Mouse (Mus musculus): Measurements from ENCODE around the gene Vps8. TPM values are rescaled to one million over a fixed set of nuclear protein-coding genes. Genes with fewer than 3 reads are reported as not detected.

Gene Vps8
- total RNA-seq, 4 experiments from 2014 or later = 7.1 to 8.4 (median 7.6) TPM

DNA sequence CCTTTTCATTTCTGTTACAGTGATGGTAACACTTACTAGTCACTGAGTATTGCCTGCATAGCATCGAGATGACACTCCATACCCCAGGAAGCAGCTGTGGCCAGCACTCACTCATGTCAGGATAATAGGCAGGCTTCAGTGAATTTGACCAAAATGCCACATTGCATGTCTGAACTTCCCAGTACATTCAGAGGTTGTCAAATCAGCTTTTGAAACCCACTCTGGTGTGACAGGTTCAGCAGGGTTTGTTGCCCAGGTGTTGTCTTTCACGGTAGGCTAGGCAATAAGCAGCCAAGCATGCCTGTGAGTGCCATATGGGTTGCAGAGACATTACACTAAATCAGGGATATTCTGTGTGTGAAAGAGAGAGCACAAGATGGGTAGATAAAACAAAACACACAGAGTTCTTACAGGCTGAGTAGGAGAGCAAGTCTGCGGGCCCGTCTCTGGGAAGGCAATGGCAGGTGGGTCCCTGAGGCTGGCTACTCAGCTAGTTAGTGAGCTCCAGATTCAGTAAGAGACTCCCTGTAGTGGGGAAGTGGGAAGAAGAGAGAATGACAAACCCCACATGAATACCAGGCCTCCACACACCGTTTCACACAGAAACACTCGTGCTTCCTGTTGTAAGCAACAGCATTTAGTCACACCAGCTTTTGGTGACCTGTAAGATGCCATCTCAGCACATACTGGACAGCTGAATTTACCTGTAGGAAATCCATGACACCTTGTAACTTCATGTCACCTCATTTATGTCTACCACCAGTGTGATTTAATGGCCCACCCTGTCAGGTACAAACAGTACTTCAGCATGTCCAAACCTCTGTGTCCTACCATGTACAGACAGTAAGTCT is 203.1 kb downstream of the Vps8 start:
- DNase-seq (ENCODE audit: low spot score in 2 of 2) = no peak

DNA sequence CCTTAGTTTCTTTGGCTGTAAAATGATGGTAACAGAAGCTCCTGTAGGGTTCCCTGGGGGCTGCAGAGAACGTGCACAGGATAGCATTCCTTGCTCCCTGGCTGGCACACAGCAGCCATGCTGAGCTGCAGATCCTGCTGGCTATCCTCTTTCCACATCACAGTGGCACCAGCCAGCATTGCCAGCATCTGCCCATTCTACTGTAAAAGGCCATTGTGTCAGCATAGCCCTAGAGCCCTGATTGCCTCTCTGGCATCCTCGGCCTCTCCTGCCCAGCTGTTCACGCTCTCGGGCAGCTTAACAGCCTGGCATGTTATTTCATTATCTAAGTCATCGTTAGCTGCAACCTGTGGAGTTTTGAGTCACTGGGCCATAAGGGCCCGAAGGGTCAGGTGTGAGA is 204.3 kb downstream of the Vps8 start:
- no peak for DNase-seq (ENCODE audit: low spot score in 2 of 2)

DNA sequence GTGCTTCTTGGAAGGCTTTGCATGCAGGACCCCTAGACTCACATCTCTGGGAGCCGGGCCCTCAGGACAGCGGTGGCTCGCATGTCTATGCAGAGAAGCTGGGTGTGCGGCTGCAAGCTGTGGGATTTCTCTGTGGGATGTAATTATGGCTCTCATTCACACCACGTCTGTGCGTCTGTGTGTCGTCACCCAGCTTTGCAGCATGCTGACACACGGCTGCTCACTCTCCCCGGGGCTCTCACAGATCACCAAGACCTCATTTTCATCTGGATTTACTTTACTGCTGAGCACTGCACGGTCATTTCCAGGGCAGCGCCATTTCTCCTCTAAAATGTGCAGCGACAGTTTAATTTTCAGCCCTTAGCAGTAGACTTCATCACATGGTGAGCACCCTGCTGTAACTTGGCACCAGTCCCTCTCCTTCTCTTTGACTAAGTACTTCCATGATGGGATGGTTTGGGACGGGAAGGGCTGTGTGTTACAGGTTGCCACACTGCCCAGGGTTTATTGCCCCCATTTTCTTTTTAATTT is 205.2 kb downstream of the Vps8 start:
- DNase-seq (ENCODE audit: low spot score in 2 of 2) = no peak

DNA sequence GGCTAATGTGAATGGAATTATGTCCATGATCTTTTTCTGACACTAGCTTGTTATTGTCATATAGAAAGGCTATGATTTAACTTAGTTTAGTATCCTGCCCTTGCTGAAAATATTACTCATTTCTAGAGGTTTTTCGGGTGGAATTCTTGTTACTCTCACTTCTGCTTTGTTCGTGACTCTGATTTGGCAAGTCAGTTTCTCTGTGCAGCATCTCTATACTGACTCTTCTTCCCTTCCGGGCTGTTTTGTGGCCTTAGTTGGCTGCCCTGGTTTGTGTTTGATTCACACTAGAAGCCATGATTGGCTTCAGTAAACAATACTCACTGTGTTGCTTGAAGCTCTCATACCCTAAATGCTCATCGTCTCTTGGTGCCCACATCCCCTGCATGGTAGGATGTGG is 207.7 kb downstream of the Vps8 start:
- DNase-seq (ENCODE audit: low spot score in 2 of 2) = no peak

DNA sequence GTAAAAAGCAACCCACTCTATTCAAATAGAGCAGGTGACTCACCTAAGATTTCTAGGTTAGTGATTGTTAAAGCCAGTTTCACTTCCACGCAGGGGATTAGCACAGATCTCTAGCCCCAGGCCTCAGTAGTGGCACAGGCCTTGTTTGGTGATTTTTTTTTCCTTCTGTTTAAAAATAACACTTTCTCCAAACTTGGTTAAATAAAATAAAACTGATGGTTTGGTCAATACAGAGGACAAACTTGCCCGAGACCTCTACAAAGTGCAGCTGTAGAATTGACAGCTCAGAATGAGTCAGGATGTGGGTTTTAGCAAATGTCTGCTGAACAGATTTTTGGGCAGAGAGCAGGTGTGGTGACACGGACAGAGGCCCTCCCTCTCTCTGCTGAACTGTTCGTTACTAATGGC is 208.9 kb downstream of the Vps8 start:
- DNase-seq (ENCODE audit: low spot score in 2 of 2) = no peak

DNA sequence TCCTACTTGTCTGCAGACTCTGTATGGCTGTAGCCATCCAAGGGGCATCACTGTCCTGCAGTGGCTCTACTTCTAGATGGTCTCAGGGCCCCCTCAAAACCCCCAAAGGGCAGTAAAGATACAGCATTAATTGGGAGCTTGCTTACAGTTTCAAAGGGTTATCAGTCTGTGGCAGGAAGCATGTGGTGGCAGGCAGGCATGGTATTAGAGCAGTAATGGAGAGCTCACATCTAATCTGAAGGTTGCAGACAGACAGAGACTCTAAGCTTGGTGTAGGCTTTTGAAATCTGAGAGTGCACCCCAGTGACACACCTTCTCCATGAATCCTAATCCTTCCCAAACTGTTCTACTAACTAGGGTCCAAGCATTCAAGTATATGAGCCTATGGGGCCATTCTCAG is 211.5 kb downstream of the Vps8 start:
- DNase-seq (ENCODE audit: low spot score in 2 of 2) = no peak

DNA sequence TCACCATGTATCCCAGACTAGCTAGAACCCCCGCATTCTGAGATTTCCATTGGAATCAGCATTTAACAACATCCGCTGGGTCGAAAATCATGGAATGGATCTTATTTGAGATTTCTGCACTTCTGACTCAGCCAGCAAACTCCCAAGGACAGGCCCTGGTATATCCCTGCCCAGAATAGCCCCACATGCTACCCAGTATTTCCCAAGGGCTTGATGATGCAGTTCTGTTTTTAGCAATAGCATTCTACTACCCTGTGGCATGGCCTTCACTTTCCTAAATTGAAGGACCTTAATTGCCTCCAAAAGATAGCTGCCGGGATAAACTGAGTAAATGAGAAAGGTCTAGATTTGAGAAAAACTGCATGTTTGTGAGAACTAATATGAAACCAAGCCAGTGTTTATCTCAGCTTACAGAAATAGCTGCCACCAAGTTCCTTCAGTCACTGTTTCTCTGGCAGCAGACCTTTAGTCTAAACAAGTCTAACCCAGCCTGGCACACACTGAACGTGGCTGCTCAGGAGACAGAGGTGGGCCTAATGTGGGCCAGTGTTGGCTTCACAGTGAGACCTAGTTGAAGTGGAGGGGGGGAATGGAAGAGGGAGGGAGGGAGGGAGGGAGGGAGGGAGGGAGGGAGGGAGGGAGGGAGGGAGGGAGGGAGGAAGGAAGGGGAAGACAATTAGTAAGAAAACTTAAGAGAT is 213.4 kb downstream of the Vps8 start:
- DNase-seq (ENCODE audit: low spot score in 2 of 2) = no peak

DNA sequence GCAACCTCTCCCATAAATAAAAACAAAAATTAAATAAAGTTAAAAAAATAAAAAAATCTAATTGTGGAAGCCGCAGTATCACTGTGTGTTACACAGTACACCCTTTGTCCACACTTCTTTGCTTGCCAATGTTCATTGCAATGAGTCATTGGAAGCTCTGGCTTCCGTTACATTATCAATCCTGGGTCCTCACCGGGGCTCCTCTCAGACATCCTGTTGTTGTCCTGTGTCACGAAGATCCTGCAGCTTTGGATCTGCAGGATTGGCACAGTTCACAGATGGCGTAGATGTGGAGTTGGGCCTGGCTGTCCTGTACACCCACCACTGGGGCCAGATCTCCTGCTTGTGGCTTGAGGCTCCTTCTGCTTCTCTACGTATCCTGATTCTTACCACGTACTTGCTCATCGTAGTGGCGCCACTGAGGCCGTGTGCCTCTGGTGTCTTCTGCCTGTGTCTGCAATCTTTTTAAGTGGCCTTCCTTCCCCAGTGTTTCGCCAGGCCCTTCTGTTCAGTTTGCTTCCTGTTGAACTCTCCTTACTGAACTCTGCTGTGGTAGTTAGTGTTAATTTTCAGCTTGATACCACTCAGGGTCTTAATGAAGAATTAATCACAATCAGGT is 214.4 kb downstream of the Vps8 start:
- no peak for DNase-seq (ENCODE audit: low spot score in 2 of 2)

DNA sequence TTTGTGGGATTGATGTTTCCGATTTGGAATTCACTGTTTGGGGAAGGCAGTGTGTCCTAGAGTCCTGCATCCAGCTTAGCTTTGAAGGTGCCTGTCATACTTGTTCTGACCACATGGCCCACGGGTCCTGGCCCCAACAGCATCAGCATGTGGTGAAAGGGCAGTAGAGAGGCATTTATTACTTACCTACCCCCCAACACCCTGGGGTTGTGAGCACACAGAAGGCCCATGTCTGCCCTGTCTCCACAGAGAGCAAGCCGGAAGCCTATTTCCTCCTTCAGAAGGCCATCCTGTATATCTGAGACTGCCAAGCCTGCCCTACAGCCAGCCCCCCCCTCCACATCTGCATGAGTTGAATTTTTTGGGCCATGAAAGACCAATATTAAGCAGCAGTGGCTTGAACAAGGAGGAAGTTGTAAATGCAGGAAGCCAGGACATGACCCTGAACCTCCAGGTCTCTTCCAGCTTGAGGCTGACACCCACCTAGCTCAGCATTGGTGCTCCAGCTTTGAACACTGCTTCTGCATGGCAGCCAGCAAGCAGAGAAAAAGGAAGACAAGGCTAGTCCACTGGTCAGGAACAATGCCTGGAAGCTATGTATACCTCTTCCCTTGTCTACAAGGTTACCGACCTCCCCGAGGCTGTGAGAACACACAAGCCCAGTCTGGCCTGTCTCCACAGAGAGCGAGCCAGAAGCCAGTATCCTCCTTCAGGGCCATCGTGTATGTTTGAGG is 218.0 kb downstream of the Vps8 start:
- no peak for DNase-seq (ENCODE audit: low spot score in 2 of 2)

DNA sequence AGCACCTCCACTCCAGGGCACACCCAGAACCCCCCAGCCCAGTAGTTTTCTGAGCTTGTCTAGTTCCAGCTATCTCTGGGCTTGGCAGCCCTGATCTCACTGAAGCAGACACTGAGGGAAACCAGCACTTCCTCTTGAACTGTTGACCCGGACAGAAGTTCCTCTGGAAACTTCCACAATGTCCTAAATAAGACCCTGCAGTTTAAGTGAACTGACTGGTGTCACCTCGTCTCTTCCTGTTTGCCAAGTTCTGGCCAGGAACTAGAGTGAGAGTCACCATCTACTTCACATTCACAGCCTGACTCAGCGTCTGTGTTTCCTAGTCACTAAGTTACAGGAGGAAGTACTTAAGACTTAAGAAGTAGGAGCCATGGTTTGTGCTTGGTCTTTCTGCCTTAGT is 219.0 kb downstream of the Vps8 start:
- DNase-seq (ENCODE audit: low spot score in 2 of 2) = no peak

DNA sequence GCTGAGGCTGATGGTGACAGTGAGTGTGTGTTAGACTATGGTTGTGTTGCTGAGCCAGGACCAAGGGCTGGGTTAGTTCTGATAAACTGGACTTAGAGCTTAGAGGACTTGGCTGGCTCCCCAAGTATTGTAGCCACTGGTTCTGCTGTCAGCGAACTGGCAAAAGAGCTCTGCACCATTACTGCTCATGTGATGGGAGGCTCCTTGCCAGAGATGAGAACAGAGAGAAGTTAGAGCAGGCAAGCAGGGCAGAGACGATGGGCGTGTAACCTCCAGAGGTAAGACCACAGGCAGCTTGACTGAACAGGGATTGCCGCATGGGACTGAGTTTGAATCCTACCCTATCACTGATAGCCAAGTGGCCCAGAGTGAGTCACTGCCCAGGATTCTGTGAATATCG is 220.0 kb downstream of the Vps8 start:
- DNase-seq (ENCODE audit: low spot score in 2 of 2) = peak in 1 of 2 experiments; percentile 15

DNA sequence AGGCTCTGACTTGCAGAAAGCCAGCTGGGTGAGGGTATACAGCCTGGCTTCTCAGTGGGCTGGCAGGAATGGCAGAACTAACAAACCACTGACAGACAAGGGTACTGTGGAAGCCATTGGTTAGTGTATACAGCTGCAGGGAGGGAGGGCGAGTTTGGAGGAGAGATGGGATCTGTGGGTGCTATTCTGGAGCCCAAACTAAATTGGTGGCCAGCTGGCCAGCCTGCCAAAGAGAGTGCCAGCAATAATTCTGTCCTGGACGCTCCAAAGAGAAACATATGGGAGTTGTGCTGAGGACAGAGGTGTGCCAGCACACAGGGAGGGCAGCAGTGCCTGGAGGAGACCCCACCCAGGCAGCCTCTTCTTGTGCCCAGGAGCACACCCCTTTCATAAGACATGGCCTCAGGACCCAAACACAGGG is 220.7 kb downstream of the Vps8 start:
- DNase-seq (ENCODE audit: low spot score in 2 of 2) = no peak

DNA sequence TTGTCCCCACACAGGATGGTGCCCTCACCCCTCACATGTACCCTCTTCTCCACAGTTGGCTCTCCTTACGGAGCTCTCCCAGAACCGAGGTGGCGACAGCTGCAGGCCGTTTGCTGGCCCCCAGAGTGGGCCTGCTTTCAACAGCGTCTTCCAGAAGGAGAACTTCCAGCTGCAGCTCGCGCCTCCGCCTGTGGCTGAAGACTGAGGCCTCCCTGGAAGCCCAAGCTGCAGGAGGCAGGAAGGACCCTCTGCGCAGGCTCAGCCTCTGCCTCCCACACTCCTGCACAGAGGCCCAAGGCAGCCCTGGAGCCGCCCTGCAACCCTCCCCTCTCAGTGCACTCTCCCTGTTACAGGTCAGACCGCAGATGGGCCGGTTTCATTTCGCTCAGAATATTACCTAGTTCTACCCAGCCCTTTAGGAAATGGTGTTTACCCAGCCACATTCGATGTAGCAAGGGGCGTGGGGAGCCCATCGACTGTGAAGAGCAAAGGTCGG is 221.2 kb downstream of the Vps8 start:
- DNase-seq (ENCODE audit: low spot score in 2 of 2) = peak; percentile 32 to 68

DNA sequence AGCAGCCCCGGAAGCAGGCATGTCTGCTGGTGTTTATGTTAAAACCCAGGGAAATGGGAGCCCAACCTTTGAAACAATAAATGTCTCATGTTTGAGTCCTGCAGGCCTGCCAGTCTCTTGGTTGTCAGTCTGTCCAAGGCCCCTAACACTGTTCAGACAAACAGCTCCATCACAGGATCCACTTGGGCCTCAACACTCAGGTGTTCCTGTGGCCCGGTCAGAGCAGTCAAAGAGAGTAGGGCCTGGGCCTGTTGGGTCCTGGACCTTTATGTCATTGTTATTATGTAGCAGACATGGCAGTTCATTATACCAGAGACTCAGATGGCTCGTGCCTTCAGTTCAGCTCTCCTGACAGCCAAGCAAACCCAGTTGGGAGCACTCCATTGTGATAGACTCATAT is 221.7 kb downstream of the Vps8 start:
- no peak for DNase-seq (ENCODE audit: low spot score in 2 of 2)

DNA sequence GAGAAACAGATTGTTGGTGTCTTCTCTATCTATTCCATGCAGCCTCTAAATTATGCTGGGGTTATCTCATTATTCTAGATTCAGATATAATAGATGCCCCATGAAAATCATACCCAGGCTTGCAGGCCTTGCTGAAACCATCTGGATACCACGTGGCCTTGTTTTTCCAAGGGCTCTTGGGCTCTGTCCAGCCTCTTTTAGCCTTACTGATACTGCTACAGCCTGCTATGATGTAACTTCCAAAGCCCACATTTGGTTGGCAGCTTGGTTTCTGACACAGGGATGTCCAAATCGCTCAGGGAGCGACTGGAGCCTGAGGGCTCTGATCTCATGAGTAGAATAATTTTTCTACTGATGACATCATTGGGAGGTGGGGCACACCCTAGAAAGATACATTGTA is 223.0 kb downstream of the Vps8 start:
- DNase-seq (ENCODE audit: low spot score in 2 of 2) = no peak

DNA sequence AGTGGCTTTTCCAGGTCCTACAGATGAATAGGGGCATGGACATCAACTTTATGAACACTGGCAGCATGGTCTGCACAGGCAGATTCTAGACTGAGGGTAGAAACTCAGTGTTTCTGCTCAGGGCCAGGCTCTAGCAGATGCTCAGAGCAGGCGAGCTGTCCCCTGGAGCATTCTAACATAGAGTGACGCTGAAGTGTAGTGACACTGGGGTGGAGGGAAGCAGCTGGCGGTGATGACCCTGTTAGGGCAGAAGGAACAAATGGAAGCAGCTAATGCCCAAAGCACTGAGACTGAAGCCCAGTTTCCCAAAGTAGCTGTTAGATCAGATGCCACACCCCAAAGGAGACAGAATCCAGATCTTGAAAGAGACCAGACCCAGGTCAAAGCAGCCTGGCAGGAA is 223.6 kb downstream of the Vps8 start:
- no peak for DNase-seq (ENCODE audit: low spot score in 2 of 2)

DNA sequence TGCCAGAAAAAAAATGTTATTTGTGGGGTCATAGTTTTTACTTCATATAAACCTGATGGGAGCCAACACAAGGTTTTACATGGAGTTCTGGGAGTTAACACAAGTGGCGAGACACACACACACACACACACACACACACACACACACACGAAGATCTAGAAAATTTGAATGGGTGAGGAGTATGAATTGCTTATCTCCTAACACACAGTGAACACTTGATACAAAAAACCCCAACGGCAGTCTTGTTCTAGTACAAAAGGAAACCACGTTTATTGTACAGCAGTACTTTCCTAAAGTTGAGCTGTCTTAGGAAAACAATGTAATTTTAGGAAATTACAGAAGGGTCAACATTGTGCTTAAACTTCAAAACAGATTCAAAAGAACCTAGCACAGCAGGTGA is 225.9 kb downstream of the Vps8 start:
- no peak for DNase-seq (ENCODE audit: low spot score in 2 of 2)

DNA sequence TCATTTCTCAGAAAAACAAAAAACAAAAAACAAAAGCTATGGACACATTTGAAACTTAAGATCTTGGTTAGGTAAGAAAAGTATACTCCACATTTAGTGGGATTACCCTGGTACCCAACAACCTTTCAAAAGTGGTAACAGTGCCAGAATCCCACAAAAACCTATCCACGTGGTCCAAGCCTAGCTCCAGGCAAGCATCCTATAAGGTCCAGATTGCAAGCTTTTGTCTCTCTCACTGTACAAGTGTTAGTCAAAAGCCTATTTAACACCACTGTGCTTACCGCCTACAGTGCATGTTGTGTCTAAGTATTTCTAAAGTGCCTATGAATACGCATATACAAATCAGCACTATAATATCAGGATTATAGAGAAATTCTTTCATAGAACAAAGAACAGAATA is 227.4 kb downstream of the Vps8 start:
- no peak for DNase-seq (ENCODE audit: low spot score in 2 of 2)

DNA sequence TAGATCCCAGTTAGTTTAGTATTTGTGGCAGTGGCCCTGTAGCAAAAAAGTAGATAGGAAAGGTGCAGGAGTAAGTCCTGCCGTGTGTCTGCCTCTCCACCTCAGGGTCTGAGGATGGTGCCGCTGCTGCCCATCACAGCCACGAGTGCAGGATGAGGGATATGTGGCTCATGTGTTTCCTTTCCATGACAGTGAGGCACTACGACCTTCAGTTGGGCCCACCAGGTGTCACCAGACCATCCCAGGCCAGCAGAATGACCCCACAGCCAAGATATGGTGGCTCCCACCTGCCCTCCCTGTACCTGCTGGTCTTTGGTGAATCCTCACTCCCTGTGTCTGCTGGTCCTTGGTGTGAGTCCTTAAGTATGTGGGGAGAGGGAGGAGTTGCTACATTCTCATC is 228.2 kb downstream of the Vps8 start:
- DNase-seq (ENCODE audit: low spot score in 2 of 2) = no peak

DNA sequence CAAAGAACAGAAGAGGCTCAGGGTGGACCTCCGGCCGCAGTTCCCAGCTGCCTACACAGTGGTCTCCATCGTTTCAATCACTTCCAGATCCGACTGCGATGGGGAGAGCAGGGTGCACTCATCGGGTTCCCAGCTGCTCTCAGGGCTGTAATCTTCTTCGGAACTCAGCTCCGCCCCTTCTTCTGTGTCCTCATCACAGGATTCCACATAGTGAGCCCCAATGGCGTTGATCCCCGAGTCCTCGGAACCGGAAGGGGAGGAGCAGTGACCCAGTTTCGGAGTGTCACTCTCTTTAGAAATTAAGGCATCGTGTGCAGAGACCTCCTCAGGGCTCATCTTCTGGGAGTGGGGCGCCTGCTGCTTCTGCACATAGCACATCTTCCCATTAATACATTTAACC is 230.2 kb downstream of the Vps8 start:
- no peak for DNase-seq (ENCODE audit: low spot score in 2 of 2)

DNA sequence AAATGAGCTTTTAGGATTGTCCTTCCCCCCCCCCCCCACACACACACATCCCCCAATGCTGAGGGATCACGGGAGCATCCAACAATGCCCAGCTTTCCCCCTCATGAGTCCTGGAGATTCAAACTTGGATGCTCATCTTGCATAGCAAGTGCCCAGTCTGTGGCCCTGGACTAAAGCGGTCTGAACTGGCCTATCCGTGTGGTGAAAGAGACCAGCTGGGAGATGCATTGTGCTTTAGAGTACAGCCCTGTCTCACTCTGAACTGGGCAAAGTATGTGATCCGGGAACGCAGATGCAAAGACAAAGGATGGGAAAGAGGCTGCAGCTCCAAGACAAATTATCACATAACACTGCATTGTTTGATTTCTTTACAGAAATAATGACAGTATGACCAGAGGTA is 231.5 kb downstream of the Vps8 start:
- DNase-seq (ENCODE audit: low spot score in 2 of 2) = no peak

Measured in gastrocnemius, adult 8-10 months (tissue).